Mouse (Mus musculus) adrenal gland, adult 2 months (tissue): ENCODE results near the gene Tnfrsf19. TPM values are rescaled to one million over a fixed set of nuclear protein-coding genes. Genes with fewer than 3 reads are reported as not detected.

ENCODE experiments used
- DNase-seq: peaks from one replicate; pipeline ENCODE4 v3.0.0; 2021
- long read RNA-seq: library from polyadenylated mRNA; stranded (forward); transcript quantifications from one replicate; pipeline ENCODE4 v2.0.0, GENCODE M21; 2021
- polyA plus RNA-seq: library from polyadenylated mRNA; depleted of rRNA; stranded (reverse); fragments of >200 nt; gene quantifications from 2 replicates; pipeline ENCODE4 v1.2.3, GENCODE M21; 2012; rRNA removed
- total RNA-seq, 2 experiments: library from RNA; stranded (reverse); gene quantifications; 2 replicates each; pipeline ENCODE4 v1.2.3; 2021

Tnfrsf19 gene
- total RNA-seq (10 to 100 TPM; 47.1 to 49.7 TPM), polyA plus RNA-seq (97.1 and 167 TPM in 2 replicates)
- long read RNA-seq, full-length matches to known transcripts: 24 of 27 reads
- long read RNA-seq, partial matches to known transcripts: 3 of 27 reads
- long read RNA-seq, other reads (novel, unspliced or antisense): 0 of 27 reads

GRCm38 (mm10) chr14:61046091-61046681 lies at the start of gene Tnfrsf19:
Tnfrsf19 (minus strand) TSS chr14:61046490.
- peak; percentile 95 for DNase-seq

- no peak for DNase-seq
Measured at GRCm38 (mm10) chr14:61092073-61092472, 45.8 kb upstream of the Tnfrsf19 start.

GRCm38 (mm10) chr14:61090955-61091354 lies 44.7 kb upstream of the Tnfrsf19 start:
- no peak for DNase-seq

- no peak for DNase-seq
Measured at GRCm38 (mm10) chr14:61088187-61088586, 41.9 kb upstream of the Tnfrsf19 start.

- DNase-seq: peak; percentile 60
Measured at GRCm38 (mm10) chr14:61085325-61085724, 39.0 kb upstream of the Tnfrsf19 start.

- DNase-seq: no peak
Measured at GRCm38 (mm10) chr14:61069555-61069954, 23.3 kb upstream of the Tnfrsf19 start.

- no peak for DNase-seq
Measured at GRCm38 (mm10) chr14:61061729-61062128, 15.4 kb upstream of the Tnfrsf19 start.

- no peak for DNase-seq
Measured at GRCm38 (mm10) chr14:61059316-61059945, 13.1 kb upstream of the Tnfrsf19 start.

GRCm38 (mm10) chr14:61056962-61057361 lies 10.7 kb upstream of the Tnfrsf19 start:
- no peak for DNase-seq

GRCm38 (mm10) chr14:61056445-61056844 lies 10.2 kb upstream of the Tnfrsf19 start:
- DNase-seq: no peak

GRCm38 (mm10) chr14:61055864-61056263 lies 9.6 kb upstream of the Tnfrsf19 start:
- no peak for DNase-seq

GRCm38 (mm10) chr14:61052163-61052562 lies 5.9 kb upstream of the Tnfrsf19 start:
- DNase-seq: no peak

GRCm38 (mm10) chr14:61045446-61046090 lies 722 bp downstream of the Tnfrsf19 start:
- DNase-seq: peak; percentile 58

- DNase-seq: peak; percentile 18
Measured at GRCm38 (mm10) chr14:61044316-61044715, 2.0 kb downstream of the Tnfrsf19 start.

- DNase-seq: peak; percentile 58
Measured at GRCm38 (mm10) chr14:61043511-61044310, 2.6 kb downstream of the Tnfrsf19 start.

- DNase-seq: no peak
Measured at GRCm38 (mm10) chr14:61042291-61042690, 4.0 kb downstream of the Tnfrsf19 start.

GRCm38 (mm10) chr14:61040236-61040635 lies 6.1 kb downstream of the Tnfrsf19 start:
- peak; percentile 44 for DNase-seq

GRCm38 (mm10) chr14:61038082-61038472 lies 8.2 kb downstream of the Tnfrsf19 start:
- no peak for DNase-seq

GRCm38 (mm10) chr14:61037321-61038081 lies 8.8 kb downstream of the Tnfrsf19 start:
- peak; percentile 88 for DNase-seq

- DNase-seq: no peak
Measured at GRCm38 (mm10) chr14:61030366-61030765, 15.9 kb downstream of the Tnfrsf19 start.

- no peak for DNase-seq
Measured at GRCm38 (mm10) chr14:61024006-61024405, 22.3 kb downstream of the Tnfrsf19 start.
